Mouse (Mus musculus) myocyte (in vitro differentiated cells): ENCODE measurements around the gene Crybg2. TPM values are rescaled to one million over a fixed set of nuclear protein-coding genes. Genes with fewer than 3 reads are reported as not detected.

Experiments
- H3K27me3 ChIP-seq: one replicate; pipeline ENCODE4 v1.6.1; 2011; ENCODE audit not compliant: control insufficient read depth, insufficient read depth, insufficient read length
- H3K36me3 ChIP-seq: one replicate; pipeline ENCODE4 v1.6.1; 2011; ENCODE audit not compliant: control insufficient read depth, insufficient read depth
- H3K4me2 ChIP-seq: one replicate; pipeline ENCODE4 v1.6.1; 2011; ENCODE audit warnings: low read depth, control low read depth
- H3K4me3 ChIP-seq: one replicate; pipeline ENCODE4 v1.5.1; 2011; ENCODE audit warnings: mild to moderate bottlenecking, control low read depth, moderate library complexity
- H3K79me2 ChIP-seq: one replicate; pipeline ENCODE4 v1.6.1; 2011; ENCODE audit not compliant: control insufficient read depth, insufficient read depth
- H3ac ChIP-seq: one replicate; pipeline ENCODE4 v1.6.1; 2011; ENCODE audit not compliant: control insufficient read depth, insufficient read length
- CEBPB ChIP-seq: IDR thresholded peaks from 2 replicates; pipeline ENCODE4 v1.6.1; 2011; ENCODE audit warnings: mild to moderate bottlenecking, moderate library complexity; ENCODE audit not compliant: poor library complexity, insufficient read depth, severe bottlenecking
- E2F4 ChIP-seq: IDR thresholded peaks from one replicate; pipeline ENCODE4 v1.6.1; 2011; ENCODE audit warnings: mild to moderate bottlenecking, control low read depth, moderate library complexity; ENCODE audit not compliant: insufficient read depth
- MAX ChIP-seq: IDR thresholded peaks from one replicate; pipeline ENCODE4 v1.6.1; 2011; ENCODE audit warnings: low read depth, mild to moderate bottlenecking, control low read depth
- MYOD1 ChIP-seq, 3 experiments: IDR thresholded peaks; one replicate each; pipeline ENCODE4 v1.6.1; 2011; ENCODE audit warnings: control low read depth in 2 of 3, low read depth in 2 of 3, mild to moderate bottlenecking in 2 of 3, moderate library complexity in 1 of 3; ENCODE audit not compliant: insufficient read length in 2 of 3, control insufficient read depth in 1 of 3
- MYOG ChIP-seq, 3 experiments: IDR thresholded peaks; one replicate each; pipeline ENCODE4 v1.6.1; 2011; ENCODE audit warnings: control low read depth in 2 of 3, low read depth in 2 of 3, mild to moderate bottlenecking in 2 of 3; ENCODE audit not compliant: insufficient read length in 2 of 3, control insufficient read depth in 1 of 3, insufficient read depth in 1 of 3
- POLR2A ChIP-seq: IDR thresholded peaks from one replicate; pipeline ENCODE4 v1.6.1; 2011; ENCODE audit warnings: low read depth, mild to moderate bottlenecking, control low read depth, moderate library complexity; ENCODE audit not compliant: insufficient read length
- POLR2AphosphoS2 ChIP-seq: IDR thresholded peaks from one replicate; pipeline ENCODE4 v1.6.1; 2011; ENCODE audit warnings: low read depth, control low read depth; ENCODE audit not compliant: insufficient read length
- REST ChIP-seq: IDR thresholded peaks from one replicate; pipeline ENCODE4 v1.6.1; 2011; ENCODE audit warnings: mild to moderate bottlenecking, control low read depth, moderate library complexity; ENCODE audit not compliant: insufficient read depth, insufficient read length
- SRF ChIP-seq: IDR thresholded peaks from one replicate; pipeline ENCODE4 v1.6.1; 2011; ENCODE audit warnings: low read depth; ENCODE audit not compliant: control insufficient read depth, insufficient read length
- TCF12 ChIP-seq: IDR thresholded peaks from one replicate; pipeline ENCODE4 v1.6.1; 2011; ENCODE audit warnings: mild to moderate bottlenecking, control low read depth; ENCODE audit not compliant: poor library complexity, insufficient read depth, severe bottlenecking
- TCF3 ChIP-seq: IDR thresholded peaks from one replicate; pipeline ENCODE4 v1.6.1; 2011; ENCODE audit warnings: low read depth, control low read depth; ENCODE audit not compliant: insufficient read length
- USF1 ChIP-seq: IDR thresholded peaks from one replicate; pipeline ENCODE4 v1.6.1; 2011; ENCODE audit warnings: low read depth, mild to moderate bottlenecking, control low read depth, moderate library complexity
- polyA plus RNA-seq: library from polyadenylated mRNA; unstranded; fragments of >200 nt; fragmentation: generic; extraction: Trizol; gene quantifications from one replicate; pipeline ENCODE4 v1.2.1, GENCODE M21; 2012; ENCODE audit warnings: missing spikeins

The Crybg2 gene
- polyA plus RNA-seq, 1 experiment = 0.58 TPM

- Histone ChIP-seq H3K4me3 (no peak overlapping the region), H3K79me2 (no peaks in the 10 kb centered on the region), H3K4me2 (no peak overlapping the region), H3K27me3 (no peaks in the 10 kb centered on the region), H3K36me3 (no peaks in the 10 kb centered on the region), H3ac (no peak overlapping the region)
- TF ChIP-seq MYOD1 (IDR thresholded peaks at IDR 0.05; ENCODE audit: control insufficient read depth in 1 of 3, insufficient read length in 2 of 3, low read depth in 2 of 3) (no peak), TCF3 (no peak), POLR2AphosphoS2 (no peak), TCF12 (no peak), MYOG (IDR thresholded peaks at IDR 0.05; ENCODE audit: control insufficient read depth in 1 of 3, insufficient read depth in 1 of 3, insufficient read length in 2 of 3, low read depth in 2 of 3) (no peak), MAX (no peak), SRF (no peak), POLR2A (no peak), REST (no peak), E2F4 (no peak), CEBPB (no peak), USF1 (no peak)
These were observed 52.9 kb downstream of the Crybg2 start for GRCm38 (mm10) chr4:134113356-134113994.

GRCm38 (mm10) chr4:134114038-134114437 is 53.4 kb downstream of the Crybg2 start:
- Histone ChIP-seq H3K4me2 (no peak overlapping the region), H3K79me2 (no peaks in the 10 kb centered on the region), H3K4me3 (no peak overlapping the region), H3ac (no peak overlapping the region), H3K27me3 (no peaks in the 10 kb centered on the region), H3K36me3 (no peaks in the 10 kb centered on the region)
- TF ChIP-seq CEBPB (no peak), SRF (no peak), USF1 (no peak), POLR2A (no peak), E2F4 (no peak), TCF12 (no peak), REST (no peak), MAX (no peak), MYOD1 (IDR thresholded peaks at IDR 0.05; ENCODE audit: control insufficient read depth in 1 of 3, insufficient read length in 2 of 3, low read depth in 2 of 3) (no peak), TCF3 (no peak), POLR2AphosphoS2 (no peak), MYOG (IDR thresholded peaks at IDR 0.05; ENCODE audit: control insufficient read depth in 1 of 3, insufficient read depth in 1 of 3, insufficient read length in 2 of 3, low read depth in 2 of 3) (no peak)

GRCm38 (mm10) chr4:134115215-134116144 is 54.9 kb downstream of the Crybg2 start:
- H3K79me2 ChIP-seq = no peaks in the 10 kb centered on the region
- no peaks in the 10 kb centered on the region for H3K36me3 ChIP-seq
- TF ChIP-seq MYOD1 (IDR thresholded peaks at IDR 0.05; ENCODE audit: control insufficient read depth in 1 of 3, insufficient read length in 2 of 3, low read depth in 2 of 3) = no peak
- TF ChIP-seq E2F4 = no peak
- TF ChIP-seq POLR2A = no peak
- no peak for TF ChIP-seq TCF12
- TF ChIP-seq MYOG (IDR thresholded peaks at IDR 0.05; ENCODE audit: control insufficient read depth in 1 of 3, insufficient read depth in 1 of 3, insufficient read length in 2 of 3, low read depth in 2 of 3) = no peak
- no peak for TF ChIP-seq REST
- no peak for TF ChIP-seq MAX
- H3K27me3 ChIP-seq = no peaks in the 10 kb centered on the region
- H3ac ChIP-seq = no peak overlapping the region
- no peak overlapping the region for H3K4me2 ChIP-seq
- no peak overlapping the region for H3K4me3 ChIP-seq

GRCm38 (mm10) chr4:134116501-134116900 is 55.9 kb downstream of the Crybg2 start:
- no peaks in the 10 kb centered on the region for H3K36me3 ChIP-seq
- no peak overlapping the region for H3K4me2 ChIP-seq
- H3K27me3 ChIP-seq = no peaks in the 10 kb centered on the region
- H3K79me2 ChIP-seq = no peaks in the 10 kb centered on the region
- H3ac ChIP-seq = no peak overlapping the region
- TF ChIP-seq MAX = no peak
- no peak for TF ChIP-seq SRF
- TF ChIP-seq CEBPB = no peak
- TF ChIP-seq POLR2AphosphoS2 = no peak
- no peak for TF ChIP-seq MYOD1 (IDR thresholded peaks at IDR 0.05; ENCODE audit: control insufficient read depth in 1 of 3, insufficient read length in 2 of 3, low read depth in 2 of 3)
- no peak for TF ChIP-seq POLR2A
- no peak for TF ChIP-seq E2F4
- no peak for TF ChIP-seq MYOG (IDR thresholded peaks at IDR 0.05; ENCODE audit: control insufficient read depth in 1 of 3, insufficient read depth in 1 of 3, insufficient read length in 2 of 3, low read depth in 2 of 3)
- no peak for TF ChIP-seq TCF12
- no peak for TF ChIP-seq TCF3
- no peak for TF ChIP-seq USF1
- no peak for TF ChIP-seq REST
- H3K4me3 ChIP-seq = no peak overlapping the region
